ENCODE assay signal across 18 mouse cellular contexts in the genomic region with DNA sequence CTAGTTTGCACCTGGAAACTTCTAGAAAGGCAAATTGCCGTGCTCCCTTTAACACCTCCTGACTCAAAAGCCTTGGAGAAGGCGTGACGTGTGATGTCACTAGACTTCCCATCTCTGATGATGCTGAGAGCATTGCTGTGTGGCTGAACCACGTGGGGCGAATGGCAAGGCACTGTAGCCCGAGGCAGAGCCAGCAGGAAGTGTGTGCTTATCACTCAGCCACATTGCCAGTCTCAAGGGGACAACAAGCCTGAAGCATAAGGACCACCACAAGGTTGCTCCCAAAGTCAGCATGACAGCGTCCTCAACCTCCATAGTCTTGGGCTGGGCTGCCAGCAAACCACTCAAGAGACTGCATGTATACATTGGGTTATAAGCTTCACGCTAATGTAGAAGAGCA.
"Had no signal": no experiment of that assay in that cellular context is flagged by ENCODE, and none has a peak within 500 bp of the region (broad histone marks: within the 10 kb centered on the region; RNA-seq: fewer than 3 reads in every experiment).

No protein-coding gene starts in this region.

- DNase-seq: kidney, adult 11 months; kidney, adult 9 months; kidney, postnatal 36 days; layer of hippocampus, adult 9-11 months; left cerebral cortex, postnatal 4 days; lung, embryonic 14.5 days; lung, postnatal 14 days; retina, postnatal 1 day; thymus, adult 2 months; thymus, postnatal 25 days had no signal

- H3K4me1 ChIP-seq: limb, embryonic 13.5 days; liver, embryonic 15.5 days; neural tube, embryonic 13.5 days; stomach, embryonic 15.5 days had no signal

- H3K36me3 ChIP-seq: limb, embryonic 13.5 days; liver, embryonic 15.5 days; stomach, embryonic 15.5 days had no signal

- H3K9me3 ChIP-seq: limb, embryonic 13.5 days; liver, embryonic 15.5 days; neural tube, embryonic 13.5 days; stomach, embryonic 15.5 days had no signal

- H3K27ac ChIP-seq: kidney, postnatal 0 days; limb, embryonic 13.5 days; liver, embryonic 15.5 days; macrophage; neural tube, embryonic 13.5 days; stomach, embryonic 15.5 days had no signal

- H3K27me3 ChIP-seq: limb, embryonic 13.5 days; liver, embryonic 15.5 days; neural tube, embryonic 13.5 days; stomach, embryonic 15.5 days had no signal

- H3K4me2 ChIP-seq: limb, embryonic 13.5 days; liver, embryonic 15.5 days; lung, embryonic 14.5 days; midbrain, embryonic 11.5 days; neural tube, embryonic 13.5 days; stomach, embryonic 15.5 days had no signal

- ATAC-seq: midbrain, embryonic 16.5 days had no signal

- H3K9ac ChIP-seq: limb, embryonic 13.5 days; liver, embryonic 15.5 days; lung, embryonic 14.5 days; neural tube, embryonic 13.5 days; stomach, embryonic 15.5 days had no signal

- H3K4me3 ChIP-seq: limb, embryonic 13.5 days; liver, embryonic 15.5 days; neural tube, embryonic 13.5 days; stomach, embryonic 15.5 days had no signal
